Mouse (Mus musculus) large intestine, adult 2 months (tissue): Measurements from ENCODE around the gene Smarcd3. TPM values are rescaled to one million over a fixed set of nuclear protein-coding genes. Genes with fewer than 3 reads are reported as not detected.

Experiments
- DNase-seq: peaks from one replicate; pipeline ENCODE4 v3.0.0-alpha.2; 2012; ENCODE audit warnings: low read depth, low spot score
- WGBS: fragments of 180-500 bp; shearing (Covaris S2); methylation state at CpG from one replicate; pipeline ENCODE4 v1.1.7; 2018; 5-methylcytosine and 5-hydroxymethylcytosine counted together
- polyA plus RNA-seq: library from polyadenylated mRNA; depleted of rRNA; stranded (reverse); fragments of >200 nt; gene quantifications from 2 replicates; pipeline ENCODE4 v1.2.3, GENCODE M21; 2012; rRNA removed

Gene Smarcd3
- 9.3 and 10.0 TPM in 2 replicates for polyA plus RNA-seq

DNA sequence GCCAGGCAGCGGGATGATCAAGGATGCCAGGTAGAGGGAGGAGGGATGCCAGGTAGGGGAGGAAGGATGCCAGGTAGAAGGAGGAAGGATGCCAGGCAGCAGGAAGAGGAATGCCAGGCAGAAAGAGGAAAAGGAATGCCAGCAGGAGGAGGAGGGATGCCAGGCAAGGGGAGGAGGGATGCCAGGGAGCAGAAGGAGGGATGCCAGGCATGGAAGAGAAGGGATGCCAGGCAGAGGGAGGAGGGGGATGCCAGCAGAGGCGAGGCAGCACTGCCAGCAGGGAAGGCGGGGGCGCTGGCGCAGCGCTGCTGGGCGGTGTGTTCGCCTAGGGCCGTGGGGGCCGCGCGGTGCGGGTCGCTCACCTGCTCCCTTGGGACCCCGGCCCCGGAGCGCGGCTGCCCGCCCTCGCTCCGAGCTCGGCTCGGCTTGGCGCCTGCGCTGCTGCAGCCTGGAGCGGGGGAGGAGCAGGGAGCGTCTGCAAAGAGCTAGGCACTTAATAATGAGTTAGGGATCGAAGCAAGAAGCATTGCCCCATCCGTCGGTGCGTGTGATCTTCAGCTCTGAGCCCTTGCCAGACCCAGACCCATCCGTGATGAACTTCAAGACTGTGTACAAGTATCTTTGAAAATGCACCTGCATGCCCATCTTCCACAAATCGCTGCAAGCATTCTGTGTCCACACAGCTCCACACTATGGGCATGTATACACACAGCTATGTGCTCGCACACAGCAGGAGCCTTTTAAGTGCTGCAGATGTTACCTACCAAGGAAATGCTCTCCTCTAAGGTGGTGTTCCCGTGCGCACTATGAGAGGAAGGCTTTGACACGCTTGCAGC, at the start of gene Smarcd3:
Smarcd3 (minus strand) TSS at position 426 of the 836 bp plus-strand sequence.
- DNase-seq, result no peak
- WGBS, result 5% methylated on average over 37 of the region's 37 CpGs

DNA sequence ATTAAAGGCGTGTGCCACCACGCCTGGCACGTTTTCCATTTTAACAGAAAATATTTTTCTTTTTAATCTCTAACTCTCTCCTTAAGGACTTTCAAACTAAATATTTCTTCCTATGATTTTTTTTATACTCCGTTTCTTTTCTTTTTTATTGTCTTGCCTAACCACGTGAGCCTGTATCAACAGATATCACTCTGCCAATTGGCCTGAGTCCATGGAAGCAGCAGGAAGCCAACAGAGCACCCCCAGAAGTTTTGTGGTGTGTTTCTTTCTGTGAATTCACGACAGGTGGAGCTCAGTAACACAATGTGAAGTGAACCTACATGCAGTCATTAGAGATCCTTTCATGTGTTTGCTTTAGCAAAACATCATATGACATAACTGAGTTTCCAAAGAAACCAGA, 37.2 kb upstream of the Smarcd3 start:
- DNase-seq, result no peak
- 47% methylated on average over 6 of the region's 6 CpGs for WGBS

DNA sequence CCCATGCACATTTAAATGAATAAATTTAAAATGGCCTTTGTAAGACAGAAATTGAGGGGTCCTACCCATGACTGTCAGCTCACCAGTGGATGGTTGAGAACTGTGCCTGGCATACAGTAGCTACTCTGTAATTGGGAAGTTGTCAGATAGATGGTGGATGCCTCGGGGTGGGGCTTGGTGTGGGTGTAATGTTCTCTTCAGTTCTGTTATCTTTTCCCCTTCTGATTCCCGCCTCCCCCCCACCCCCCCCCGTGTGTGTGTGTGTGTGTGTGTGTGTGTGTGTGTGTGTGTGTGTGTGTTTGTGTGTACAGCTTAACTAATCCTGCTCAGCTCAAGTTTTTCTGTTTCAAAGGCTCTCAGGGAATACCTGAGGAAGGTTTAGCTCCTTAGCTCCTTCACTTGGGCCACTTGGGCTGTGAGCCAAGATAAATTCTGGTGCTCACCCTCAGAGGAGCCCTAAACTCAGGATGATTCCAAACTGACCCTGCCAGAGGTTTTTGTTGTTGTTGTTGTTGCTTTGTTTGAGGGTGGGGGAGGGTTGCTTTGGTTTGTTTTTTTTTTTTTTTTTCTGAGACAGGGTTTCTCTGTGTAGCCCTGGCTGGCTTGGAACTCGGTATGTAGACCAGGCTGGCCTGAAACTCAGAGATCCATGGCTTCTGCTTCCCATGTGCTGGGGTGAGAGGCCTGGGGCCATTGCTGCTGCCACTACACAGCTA, 35.7 kb upstream of the Smarcd3 start:
- WGBS, result 89% methylated on average over 2 of the region's 4 CpGs

DNA sequence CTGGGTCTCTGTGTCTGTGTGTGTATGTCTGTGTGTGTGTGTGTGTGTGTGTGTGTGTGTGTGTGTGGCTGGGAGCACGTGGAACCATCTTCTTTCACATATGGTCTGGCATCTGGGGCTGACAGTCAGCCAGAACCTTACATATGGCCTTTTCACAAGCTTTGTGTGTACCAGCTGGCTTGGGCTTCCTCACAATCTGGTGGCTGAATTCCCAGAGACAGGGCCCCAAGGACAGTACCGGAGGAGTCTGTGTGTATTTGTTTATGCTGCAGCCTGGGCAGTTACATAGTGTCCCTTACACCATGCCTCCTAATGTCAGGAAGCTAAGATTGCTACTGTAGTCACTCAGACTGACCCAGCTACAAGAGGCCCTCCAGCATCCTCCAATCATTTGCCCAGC, 32.9 kb upstream of the Smarcd3 start:
- 49% methylated on average over 2 of the region's 2 CpGs for WGBS
- no peak for DNase-seq

More for the DNA sequence above, 35.7 kb upstream of the Smarcd3 start:
- no peak for DNase-seq

DNA sequence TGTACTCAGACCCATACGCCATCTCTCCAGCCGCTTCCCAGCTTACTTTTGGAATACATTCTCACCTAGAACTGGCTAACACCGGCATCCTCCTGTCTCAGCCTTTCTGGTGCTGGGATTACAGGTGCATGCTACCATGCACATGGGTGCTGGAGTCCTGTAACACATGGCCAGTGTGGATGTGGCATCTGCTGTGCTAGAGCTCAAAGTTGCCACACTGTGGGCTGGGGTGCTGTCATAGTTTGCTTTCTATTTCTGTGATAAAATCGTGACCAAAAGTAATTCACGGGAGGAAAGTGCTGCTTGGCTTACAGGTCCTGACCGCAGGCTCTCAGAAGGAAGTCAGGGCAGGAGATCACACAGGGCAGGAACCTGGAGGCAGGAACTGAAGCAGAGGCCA, 30.3 kb upstream of the Smarcd3 start:
- no peak for DNase-seq
- 79% methylated on average over 6 of the region's 6 CpGs for WGBS

DNA sequence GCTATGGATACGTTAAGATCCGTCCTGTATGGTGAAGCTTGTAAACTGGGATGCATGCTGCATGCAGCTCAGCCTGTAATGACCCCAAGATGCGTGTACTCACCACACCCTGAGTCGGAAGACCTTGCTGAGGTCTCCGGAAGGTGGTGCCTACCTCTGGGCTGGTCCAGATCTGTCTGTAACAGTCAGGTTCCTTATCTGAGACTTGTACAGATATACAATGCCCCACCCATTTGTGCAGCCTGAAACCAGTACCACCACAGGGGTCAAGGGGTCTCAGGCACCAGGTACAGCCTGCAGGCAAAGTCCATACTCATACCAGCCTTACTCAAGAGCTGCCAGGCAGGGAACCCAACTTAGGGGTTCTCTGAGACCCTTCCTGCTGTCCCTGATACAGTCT, 28.6 kb upstream of the Smarcd3 start:
- 71% methylated on average over 5 of the region's 5 CpGs for whole genome bisulfite sequencing
- DNase-seq, result no peak

DNA sequence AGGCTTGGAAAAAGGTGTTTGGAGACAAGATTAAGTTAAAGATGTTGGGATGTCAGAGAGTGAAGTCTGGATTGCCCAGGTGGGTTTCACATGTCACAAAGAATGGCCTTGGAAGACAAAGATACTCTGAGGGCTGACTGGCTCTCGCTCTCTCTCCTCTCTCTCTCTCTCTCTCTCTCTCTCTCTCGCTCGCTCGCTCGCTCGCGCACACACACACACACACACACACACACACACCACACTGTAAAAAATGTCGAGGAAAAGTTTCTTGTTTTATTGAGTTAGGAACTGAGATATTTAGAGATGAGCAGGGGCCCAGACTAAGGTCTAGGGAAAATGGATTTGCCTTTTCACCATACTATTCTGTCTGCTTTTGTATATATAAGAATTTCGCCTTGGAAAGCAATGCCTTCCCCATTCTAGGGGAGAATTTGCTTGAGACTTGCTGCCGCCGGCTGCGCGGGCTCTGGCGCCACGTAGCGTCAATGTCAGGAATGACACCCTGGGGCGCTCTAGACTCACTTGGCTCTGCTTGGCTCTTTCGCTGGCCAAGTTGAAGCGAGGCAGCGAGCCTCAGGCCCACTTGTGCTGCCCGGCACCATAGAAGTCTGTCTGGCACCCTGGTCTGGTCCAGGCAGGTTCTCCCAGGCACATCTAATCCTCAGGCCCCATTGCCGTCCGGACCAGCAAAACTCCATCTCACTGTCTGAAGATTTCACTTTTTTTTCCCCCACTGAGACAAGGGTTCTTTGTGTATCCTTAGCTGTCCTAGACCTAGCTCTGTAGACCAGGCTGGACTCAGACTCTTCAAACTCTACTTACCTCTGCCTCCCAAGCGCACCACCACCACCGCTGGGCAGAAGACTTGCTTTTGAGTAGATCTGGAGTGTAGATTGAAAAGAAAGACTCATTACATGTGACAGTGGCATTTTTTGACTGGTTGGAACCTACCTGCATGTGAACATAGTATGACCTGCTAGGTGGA, 27.8 kb upstream of the Smarcd3 start:
- 29% methylated on average over 25 of the region's 25 CpGs for WGBS
- DNase-seq, result no peak

DNA sequence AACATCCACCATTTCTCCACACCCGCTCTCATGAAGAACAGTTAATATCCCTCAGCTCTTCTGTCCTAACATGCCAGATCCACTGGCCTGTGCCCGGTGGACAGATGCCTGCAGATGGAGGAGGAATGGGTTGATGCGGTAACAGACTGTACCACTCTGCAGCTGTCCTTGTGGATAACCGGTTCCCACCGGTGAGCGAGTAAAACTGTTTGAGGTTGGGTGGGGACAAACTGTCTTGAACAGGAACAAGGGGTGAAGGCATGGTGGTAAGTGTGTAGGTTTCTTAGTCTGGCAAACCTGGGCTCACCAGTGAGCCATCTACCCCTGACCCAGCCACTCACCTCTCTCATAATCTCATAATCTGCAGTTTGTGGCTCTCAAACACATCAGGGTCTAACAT, 27.1 kb upstream of the Smarcd3 start:
- DNase-seq, result no peak
- 79% methylated on average over 6 of the region's 6 CpGs for WGBS

DNA sequence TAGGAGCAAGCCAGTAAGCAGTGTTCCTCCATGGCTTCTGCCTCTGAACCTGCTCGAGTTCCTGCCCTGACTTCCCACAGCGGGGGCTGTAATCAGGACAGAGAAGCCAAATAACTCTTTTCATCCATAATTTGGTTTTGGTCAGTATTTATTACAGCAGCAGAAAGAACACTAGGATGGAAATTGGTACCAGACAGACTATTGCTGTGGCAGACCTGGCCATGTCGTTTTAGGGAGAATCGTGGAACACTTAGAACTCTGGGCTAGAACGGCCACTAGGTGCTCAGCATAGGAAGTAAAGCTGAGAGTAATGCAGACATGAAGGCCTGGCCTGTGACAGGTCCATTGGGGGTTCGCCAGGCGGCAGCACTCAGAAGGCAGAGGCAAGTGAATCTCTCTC, 25.5 kb upstream of the Smarcd3 start:
- DNase-seq, result no peak
- WGBS, result 69% methylated on average over 7 of the region's 7 CpGs

DNA sequence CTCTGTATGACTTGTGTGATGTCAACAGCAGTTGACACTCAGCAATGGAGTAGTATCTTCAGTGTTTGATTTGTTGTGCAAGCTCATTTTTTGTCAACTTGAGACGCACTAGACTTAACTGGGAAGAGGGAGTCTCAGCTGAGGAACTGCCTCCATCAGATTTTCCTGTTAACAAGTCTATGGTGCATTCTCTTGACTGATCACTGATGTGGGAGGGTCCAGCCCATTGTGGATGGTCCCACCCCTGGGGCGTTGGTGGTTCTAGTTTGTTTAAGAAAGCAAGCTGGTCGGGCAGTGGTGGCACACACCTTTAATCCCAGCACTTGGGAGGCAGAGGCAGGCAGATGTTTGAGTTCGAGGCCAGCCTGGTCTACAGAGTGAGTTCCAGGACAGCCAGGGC, 25.0 kb upstream of the Smarcd3 start:
- WGBS, result 44% methylated on average over 4 of the region's 4 CpGs

DNA sequence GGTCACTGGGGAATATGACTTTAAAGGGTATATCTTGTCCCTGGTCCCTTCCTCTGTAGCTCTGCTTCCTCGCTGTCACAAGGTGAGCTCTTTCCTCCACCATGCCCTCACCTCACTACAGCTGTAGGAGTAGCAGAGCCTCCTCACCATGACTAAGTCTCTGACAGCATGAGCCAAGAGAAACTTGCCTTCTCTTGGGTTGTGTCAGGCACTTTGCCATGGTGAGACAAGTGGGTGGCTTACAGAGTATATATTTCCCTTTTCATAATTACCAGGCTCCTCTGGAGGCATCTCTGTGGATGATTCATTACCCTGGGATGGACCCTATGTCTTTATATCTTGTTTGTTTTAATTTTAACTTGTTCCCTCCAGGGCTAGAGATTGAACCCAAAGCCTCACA, 21.2 kb upstream of the Smarcd3 start:
- DNase-seq, result no peak
- WGBS, result 79% methylated on average over 1 of the region's 1 CpGs

More for the DNA sequence above, 25.0 kb upstream of the Smarcd3 start:
- no peak for DNase-seq

DNA sequence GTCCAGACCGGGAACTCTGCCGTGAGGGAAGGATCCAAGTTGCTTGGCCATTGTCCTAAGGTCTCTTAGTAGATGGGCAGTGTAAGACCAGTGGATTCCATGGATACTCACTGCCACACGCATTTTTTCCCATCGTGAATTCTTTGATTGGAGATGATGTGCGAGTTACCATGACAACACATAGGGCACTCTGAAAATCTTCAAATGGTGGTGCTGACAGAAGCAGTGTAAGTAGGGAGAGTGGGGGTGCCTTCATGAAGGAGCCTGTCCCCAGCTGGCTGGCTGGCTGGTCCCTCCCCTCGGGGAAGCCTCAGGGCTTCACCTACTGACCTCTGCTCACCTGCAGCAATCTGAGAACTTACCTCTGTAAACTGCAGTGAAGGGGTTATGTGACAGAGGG, 14.9 kb upstream of the Smarcd3 start:
- WGBS, result 64% methylated on average over 6 of the region's 6 CpGs
- DNase-seq, result no peak

DNA sequence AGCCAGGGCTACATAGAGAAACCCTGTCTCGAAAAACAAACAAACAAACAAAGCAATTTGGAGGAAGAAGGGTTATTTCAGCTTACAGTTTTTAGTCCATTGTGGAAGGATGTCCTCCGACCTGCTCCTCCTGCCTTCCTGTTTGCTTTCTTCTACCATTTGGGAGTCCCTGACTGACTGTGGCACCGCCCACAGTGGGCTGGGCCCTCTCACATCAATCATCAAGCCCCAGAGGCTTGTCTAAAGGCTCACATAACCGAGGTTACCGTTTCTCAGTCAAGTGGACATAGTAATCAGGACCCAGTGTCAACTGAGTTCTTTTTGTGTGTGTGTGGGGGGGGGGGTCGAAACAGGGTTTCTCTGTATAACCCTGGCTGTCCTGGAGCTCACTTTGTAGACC, 13.9 kb upstream of the Smarcd3 start:
- DNase-seq, result no peak
- WGBS, result 40% methylated on average over 6 of the region's 6 CpGs

DNA sequence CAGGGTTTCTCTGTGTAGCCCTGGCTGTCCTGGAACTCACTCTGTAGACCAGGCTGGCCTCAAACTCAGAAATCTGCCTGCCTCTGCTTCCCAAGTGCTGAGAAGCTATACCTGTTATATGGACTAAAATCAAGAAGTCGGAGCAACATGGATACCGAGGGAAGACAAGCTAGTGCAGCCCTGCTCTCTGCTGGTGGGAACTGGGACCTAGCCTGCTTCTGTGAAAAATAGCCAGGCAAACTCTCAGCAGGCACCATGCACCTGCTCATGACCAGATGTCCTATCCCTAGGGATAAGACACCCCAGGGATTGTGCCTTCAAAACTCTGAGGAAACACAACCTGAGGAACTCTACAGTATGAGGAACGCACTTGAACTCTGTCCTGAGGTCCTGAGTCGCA, 12.8 kb upstream of the Smarcd3 start:
- DNase-seq, result no peak
- 69% methylated on average over 4 of the region's 4 CpGs for WGBS

DNA sequence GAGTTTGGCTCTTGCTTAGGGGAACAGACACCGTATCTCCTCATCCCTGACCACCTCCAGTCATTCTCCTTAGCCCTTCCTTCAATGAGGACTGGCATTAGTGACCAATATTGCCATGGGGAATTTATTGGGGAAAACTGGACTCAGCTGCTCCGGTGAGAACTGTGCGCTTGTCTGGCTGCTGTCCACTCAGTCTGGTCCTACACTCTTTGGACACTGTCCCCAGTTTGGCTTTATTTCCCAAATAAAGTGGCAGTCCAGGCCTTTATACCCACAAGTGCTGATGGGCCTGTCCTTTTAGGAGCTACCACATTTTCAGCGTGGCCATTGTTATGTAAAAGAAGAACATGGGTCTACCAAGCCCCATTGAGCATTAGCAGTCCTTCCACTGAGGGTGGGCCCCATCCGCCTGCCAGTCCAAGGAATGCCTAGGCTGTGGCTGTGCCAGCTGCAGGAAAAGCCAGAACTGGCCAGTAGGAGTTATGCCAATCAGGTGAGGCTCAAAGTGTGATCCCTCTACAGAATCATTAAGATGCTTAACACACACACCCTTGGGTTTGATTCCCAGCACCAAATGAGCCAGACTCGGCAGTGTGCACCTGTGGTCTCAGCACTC, 11.4 kb upstream of the Smarcd3 start:
- WGBS, result 75% methylated on average over 6 of the region's 6 CpGs
- DNase-seq, result no peak

DNA sequence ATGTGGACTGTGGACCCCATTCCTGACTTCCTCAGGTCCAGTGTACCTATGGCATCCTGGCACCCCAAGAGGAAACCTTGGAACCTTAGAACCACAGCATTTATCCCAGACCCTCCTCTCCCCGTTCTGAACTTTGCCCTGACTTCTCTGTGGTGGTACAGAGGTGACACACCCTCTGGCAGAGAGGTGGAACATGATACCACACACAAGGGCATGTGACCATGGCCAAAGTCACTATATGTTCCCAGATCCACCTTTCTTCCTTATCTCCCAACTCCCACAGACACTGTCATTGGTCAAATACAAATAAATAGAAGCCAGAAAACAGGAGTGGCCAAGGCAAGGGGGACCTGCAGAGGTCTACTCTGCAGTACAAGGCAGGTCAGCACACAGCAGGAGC, 10.9 kb upstream of the Smarcd3 start:
- DNase-seq, result no peak
- 23% methylated on average over 1 of the region's 1 CpGs for WGBS

DNA sequence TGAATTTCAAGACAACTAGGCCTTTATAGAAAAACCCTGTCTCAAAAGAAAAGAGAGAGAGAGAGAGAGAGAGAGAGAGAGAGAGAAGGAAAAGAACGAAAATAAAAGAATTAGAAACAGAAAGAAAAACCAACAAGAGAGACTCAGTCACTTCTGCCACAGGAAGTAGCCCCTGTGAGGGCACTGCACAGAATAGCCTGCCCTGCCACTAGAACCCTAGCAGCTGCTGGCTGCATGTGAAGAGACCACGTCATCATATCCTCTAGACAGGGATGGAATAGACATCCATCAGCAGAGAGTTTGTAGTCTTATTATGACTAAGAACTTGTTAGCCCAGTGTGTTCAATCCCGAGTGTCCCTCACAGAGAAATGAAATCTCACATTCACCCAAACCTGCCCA, 5.5 kb upstream of the Smarcd3 start:
- 53% methylated on average over 3 of the region's 3 CpGs for WGBS
- no peak for DNase-seq

DNA sequence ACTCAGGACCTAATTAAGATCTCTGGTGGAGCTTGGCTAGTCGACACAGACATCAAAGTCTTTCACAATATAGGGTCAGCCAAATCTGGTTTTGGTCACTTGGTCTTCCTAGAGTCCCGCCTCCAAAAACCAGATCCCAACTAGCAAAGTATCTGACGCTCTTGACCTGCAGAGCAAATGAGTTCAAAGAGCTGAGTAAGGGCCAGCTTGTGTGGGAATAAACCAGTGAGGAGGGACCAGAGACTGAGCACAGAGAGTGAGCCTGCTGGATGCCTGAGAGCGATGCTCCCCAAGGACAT, 560 bp upstream of the Smarcd3 start:
- DNase-seq, result no peak
- 34% methylated on average over 4 of the region's 4 CpGs for WGBS

DNA sequence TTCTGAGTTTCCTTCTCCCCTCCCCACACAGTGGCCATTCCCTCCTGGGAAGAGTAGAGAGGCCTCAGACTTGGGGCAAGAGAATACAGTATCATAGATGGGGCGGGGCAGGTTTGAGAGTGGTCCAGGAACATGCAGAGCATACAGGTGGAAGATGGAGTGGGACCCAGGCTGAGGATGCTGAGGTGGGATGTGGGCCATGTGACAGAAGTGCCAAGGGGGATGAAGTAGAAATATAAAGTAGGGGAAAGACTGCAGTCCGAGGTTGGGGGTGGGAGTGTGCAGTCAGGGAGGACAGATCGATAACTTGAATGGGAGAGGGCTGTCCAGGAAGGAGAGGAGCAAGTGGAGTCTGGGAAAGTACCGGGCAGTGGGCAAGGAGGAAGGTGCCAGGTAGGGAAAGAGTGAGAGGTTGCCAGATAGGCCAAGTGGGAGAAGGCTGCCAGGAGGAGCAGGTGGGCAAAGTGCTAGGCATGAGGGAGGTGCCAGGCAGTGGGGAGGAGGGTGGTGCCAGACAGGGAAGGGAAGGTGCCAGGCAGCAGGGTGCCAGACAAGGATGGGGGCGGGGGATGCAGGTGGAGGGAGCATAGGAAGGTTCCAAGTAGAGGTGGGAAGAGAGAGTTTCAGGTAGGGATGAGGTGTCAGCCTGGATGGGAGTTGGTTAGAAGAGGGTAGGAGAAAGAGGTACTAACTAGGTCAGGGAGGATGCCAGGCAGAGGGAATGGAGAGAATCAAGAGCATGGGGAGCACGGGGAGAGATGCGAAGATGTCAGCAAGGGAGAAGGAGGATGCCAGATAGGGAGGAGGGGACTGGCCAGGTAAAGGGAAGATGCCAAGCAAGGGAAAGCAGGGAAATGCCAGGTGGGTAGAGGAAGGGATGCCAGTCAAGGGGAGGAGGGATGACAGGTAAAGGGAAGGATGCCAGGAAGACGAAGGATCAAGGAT, 898 bp downstream of the Smarcd3 start:
- 37% methylated on average over 8 of the region's 8 CpGs for WGBS
- DNase-seq, result no peak
